Mouse (Mus musculus): ENCODE data around the gene Myef2. TPM values are rescaled to one million over a fixed set of nuclear protein-coding genes. Genes with fewer than 3 reads are reported as not detected.

The Myef2 gene
- polyA plus RNA-seq (2015; fragmentation: Nextera tagmentation; extraction: Ambion mirVana) = 10.1 and 10.5 TPM in 2 replicates

DNA sequence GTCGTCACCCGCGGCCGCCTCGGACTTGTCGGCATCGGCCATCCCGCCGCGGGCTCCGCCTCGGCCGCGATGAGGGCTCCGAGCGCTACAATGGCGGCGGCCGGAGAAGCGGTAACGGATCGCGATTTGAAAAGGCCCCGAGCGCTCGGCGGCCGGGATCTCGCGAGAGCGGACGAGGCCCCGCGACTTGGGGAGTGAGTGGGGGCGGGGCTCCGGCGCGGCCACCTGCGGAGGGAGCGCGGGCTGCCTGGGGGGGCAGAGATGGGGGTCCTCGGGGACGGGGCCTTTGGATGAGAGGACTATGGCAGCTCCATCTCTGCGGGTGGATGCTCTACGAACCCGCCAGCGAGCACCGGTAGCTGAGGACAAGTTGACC is at the start of gene Myef2:
TSS of gene Myef2 (minus strand) at position 185 of the 376 bp plus-strand sequence.
- 3% methylated on average over 31 of the region's 48 CpGs for WGBS (ENCODE audit: insufficient replicate concordance)
- TF ChIP-seq EP300 (IDR thresholded peaks at IDR 0.05; ENCODE audit: low read depth) (peak; percentile 28; the same call in 1 of the 2 replicates), CTCF (IDR thresholded peaks at IDR 0.05; ENCODE audit: low read depth) (no peak)
- peak within 1 kb of the TSS; percentile 84 for H3K4me2 ChIP-seq (ENCODE audit: low read depth, low read length)
- peak within 1 kb of the TSS; percentile 88 for H3K9ac ChIP-seq (replicated peaks)
- H3K9me3 ChIP-seq (ENCODE audit: low read length) = no peaks in the 10 kb centered on the region
- no peaks in the 10 kb centered on the region for H3K27me3 ChIP-seq (ENCODE audit: insufficient read depth, low read length)
- peaks cover 11% of the 10 kb centered on the region for H3K4me1 ChIP-seq (ENCODE audit: insufficient read depth)
- H3K36me3 ChIP-seq (replicated peaks; ENCODE audit: insufficient read depth, low read length) = no peaks in the 10 kb centered on the region
- ATAC-seq (peak; percentile 96), DNase-seq (peak; percentile 90)
- peak within 1 kb of the TSS; percentile 57; the same call in 1 of the 2 replicates for H3K27ac ChIP-seq (ENCODE audit: low read depth)
- peak within 1 kb of the TSS; percentile 75 for H3K4me3 ChIP-seq (ENCODE audit: low read depth, low read length)

DNA sequence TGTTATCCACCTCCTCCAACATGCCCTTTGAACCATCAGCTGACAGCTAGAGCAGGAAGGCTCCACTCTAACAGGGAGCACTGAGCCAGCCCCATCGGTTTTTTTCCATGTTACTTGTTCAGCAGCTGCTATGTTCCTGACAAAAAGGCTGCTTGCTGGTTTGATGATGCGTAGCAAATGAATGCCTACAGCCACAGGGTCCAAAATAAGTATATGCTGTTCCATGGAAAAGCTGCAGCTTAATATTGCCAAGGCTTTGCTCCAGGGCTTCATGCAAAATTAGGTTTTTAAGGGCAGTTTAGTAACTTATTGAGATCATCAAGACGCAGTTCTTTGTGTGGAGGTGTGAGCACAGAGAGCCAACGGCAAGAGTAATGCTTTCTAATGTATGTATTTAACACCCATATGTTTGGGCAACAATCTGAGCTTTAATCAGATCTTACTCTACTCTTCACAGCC is 38.6 kb upstream of the Myef2 start:
- Histone ChIP-seq H3K36me3 (replicated peaks; ENCODE audit: insufficient read depth, low read length) (no peaks in the 10 kb centered on the region), H3K4me2 (ENCODE audit: low read depth, low read length) (no peak overlapping the region), H3K4me3 (ENCODE audit: low read depth, low read length) (no peak overlapping the region), H3K9ac (replicated peaks) (no peak overlapping the region), H3K4me1 (ENCODE audit: insufficient read depth) (no peaks in the 10 kb centered on the region), H3K27ac (ENCODE audit: low read depth) (no peak overlapping the region), H3K27me3 (ENCODE audit: insufficient read depth, low read length) (no peaks in the 10 kb centered on the region), H3K9me3 (ENCODE audit: low read length) (no peaks in the 10 kb centered on the region)
- no peak for ATAC-seq
- no peak for DNase-seq
- no peak for TF ChIP-seq CTCF (IDR thresholded peaks at IDR 0.05; ENCODE audit: low read depth)
- TF ChIP-seq EP300 (IDR thresholded peaks at IDR 0.05; ENCODE audit: low read depth) = no peak
- WGBS (ENCODE audit: insufficient replicate concordance) = 74% methylated on average over 4 of the region's 4 CpGs

DNA sequence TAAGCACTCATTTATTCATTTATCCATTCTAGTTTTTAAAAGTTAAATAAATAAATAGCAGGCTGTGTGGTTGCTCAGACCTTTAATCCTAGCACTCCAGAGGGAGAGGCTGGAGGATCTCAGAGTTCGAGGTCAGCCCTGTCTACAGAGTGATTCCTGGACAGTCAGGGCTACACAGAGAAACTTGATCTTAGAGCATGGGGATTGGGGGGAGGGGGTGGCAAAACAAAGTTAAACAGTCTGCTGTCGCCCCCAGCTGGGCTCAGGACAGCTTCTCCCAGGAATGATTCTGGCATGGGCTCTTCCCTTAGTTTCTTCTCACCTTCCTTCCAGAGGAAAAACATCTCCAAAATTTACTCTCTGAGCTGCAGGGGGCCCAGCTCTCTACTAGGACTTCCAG is 32.0 kb upstream of the Myef2 start:
- no peak overlapping the region for H3K9ac ChIP-seq (replicated peaks)
- DNase-seq (no peak), ATAC-seq (no peak)
- H3K27me3 ChIP-seq (ENCODE audit: insufficient read depth, low read length) = no peaks in the 10 kb centered on the region
- H3K4me2 ChIP-seq (ENCODE audit: low read depth, low read length) = no peak overlapping the region
- TF ChIP-seq CTCF (IDR thresholded peaks at IDR 0.05; ENCODE audit: low read depth) (no peak), EP300 (IDR thresholded peaks at IDR 0.05; ENCODE audit: low read depth) (no peak)
- H3K36me3 ChIP-seq (replicated peaks; ENCODE audit: insufficient read depth, low read length) = no peaks in the 10 kb centered on the region
- no peak overlapping the region for H3K4me3 ChIP-seq (ENCODE audit: low read depth, low read length)
- H3K27ac ChIP-seq (ENCODE audit: low read depth) = no peak overlapping the region
- H3K9me3 ChIP-seq (ENCODE audit: low read length) = no peaks in the 10 kb centered on the region
- 22% methylated on average over 2 of the region's 2 CpGs for WGBS (ENCODE audit: insufficient replicate concordance)
- H3K4me1 ChIP-seq (ENCODE audit: insufficient read depth) = no peaks in the 10 kb centered on the region; the same call in 1 of the 2 replicates

DNA sequence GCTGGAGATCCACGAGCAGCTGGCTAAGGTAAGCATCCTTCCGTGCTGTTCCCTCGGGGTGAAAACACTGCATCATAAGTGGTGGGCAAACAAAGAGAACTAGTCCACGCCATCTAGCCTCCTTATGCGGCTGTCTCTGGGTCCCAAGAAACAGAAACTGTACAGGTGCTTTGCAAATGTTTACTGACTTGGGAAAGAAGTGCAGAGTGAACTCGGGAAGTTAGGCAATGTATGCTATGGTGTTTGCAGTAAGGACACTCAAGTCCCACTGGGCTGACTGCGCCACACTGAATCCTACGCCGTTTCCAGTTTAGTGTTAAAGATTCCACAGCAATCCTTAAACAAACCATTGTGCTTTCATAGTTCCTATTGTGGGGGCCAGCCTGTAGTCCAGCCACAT is 30.8 kb upstream of the Myef2 start:
- no peaks in the 10 kb centered on the region for H3K36me3 ChIP-seq (replicated peaks; ENCODE audit: insufficient read depth, low read length)
- H3K27ac ChIP-seq (ENCODE audit: low read depth) = no peak overlapping the region
- no peak overlapping the region for H3K4me2 ChIP-seq (ENCODE audit: low read depth, low read length)
- WGBS (ENCODE audit: insufficient replicate concordance) = 67% methylated on average over 9 of the region's 9 CpGs
- TF ChIP-seq EP300 (IDR thresholded peaks at IDR 0.05; ENCODE audit: low read depth) (no peak), CTCF (IDR thresholded peaks at IDR 0.05; ENCODE audit: low read depth) (no peak)
- DNase-seq (no peak), ATAC-seq (no peak)
- no peaks in the 10 kb centered on the region for H3K27me3 ChIP-seq (ENCODE audit: insufficient read depth, low read length)
- no peaks in the 10 kb centered on the region; the same call in 1 of the 2 replicates for H3K4me1 ChIP-seq (ENCODE audit: insufficient read depth)
- no peak overlapping the region for H3K4me3 ChIP-seq (ENCODE audit: low read depth, low read length)
- H3K9ac ChIP-seq (replicated peaks) = no peak overlapping the region
- no peaks in the 10 kb centered on the region for H3K9me3 ChIP-seq (ENCODE audit: low read length)

DNA sequence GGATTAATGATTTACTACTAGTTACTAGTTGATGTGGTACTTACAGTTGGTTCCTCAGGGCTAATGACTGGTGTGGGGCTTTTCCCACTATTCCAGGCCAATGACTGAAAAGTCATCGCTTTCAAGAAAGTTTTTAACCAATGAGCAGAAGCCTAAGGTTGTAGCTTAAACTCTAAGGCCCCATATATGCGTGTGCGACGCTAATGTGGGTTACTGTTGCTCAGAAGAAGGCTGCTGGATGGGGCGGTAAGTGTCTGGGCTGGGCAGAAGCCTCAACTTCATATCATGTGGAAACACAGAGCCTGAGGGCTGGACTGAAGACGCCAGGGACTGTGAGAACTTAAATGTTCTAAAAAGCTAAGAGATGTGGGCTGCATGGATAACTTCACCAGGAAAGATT is 28.9 kb upstream of the Myef2 start, which contains the start of gene Slc12a1:
TSS of gene Slc12a1 (plus strand) at position 118 of the 400 bp plus-strand sequence.
- WGBS (ENCODE audit: insufficient replicate concordance) = 77% methylated on average over 6 of the region's 6 CpGs
- Histone ChIP-seq H3K27ac (ENCODE audit: low read depth) (no peak within 1 kb of the TSS), H3K27me3 (ENCODE audit: insufficient read depth, low read length) (no peaks in the 10 kb centered on the region), H3K4me2 (ENCODE audit: low read depth, low read length) (no peak within 1 kb of the TSS), H3K9ac (replicated peaks) (no peak within 1 kb of the TSS), H3K4me3 (ENCODE audit: low read depth, low read length) (no peak within 1 kb of the TSS), H3K4me1 (ENCODE audit: insufficient read depth) (no peaks in the 10 kb centered on the region; the same call in 1 of the 2 replicates), H3K36me3 (replicated peaks; ENCODE audit: insufficient read depth, low read length) (no peaks in the 10 kb centered on the region), H3K9me3 (ENCODE audit: low read length) (no peaks in the 10 kb centered on the region)
- TF ChIP-seq EP300 (IDR thresholded peaks at IDR 0.05; ENCODE audit: low read depth) (no peak), CTCF (IDR thresholded peaks at IDR 0.05; ENCODE audit: low read depth) (no peak)
- ATAC-seq (no peak), DNase-seq (no peak)

DNA sequence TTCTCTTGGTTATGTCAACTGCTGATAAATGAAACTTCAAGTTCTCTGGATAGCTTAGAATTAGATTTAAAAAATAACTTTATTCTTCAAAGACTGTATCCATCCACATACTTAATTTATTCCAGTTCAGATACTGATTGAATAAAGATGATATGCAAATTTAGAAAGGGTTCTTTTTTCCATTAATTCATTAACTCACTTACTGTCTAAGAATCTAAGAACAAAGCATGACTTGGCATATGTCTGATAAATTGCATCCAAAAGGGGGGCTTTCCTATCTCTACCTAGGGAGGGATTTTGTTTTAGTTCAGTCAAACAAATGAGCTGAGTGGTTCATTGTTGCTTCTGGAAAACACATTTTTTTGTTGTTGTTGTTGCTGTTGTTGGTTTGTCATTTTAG is 18.9 kb upstream of the Myef2 start:
- no peak overlapping the region for H3K9ac ChIP-seq (replicated peaks)
- H3K27ac ChIP-seq (ENCODE audit: low read depth) = no peak overlapping the region
- H3K27me3 ChIP-seq (ENCODE audit: insufficient read depth, low read length) = no peaks in the 10 kb centered on the region
- no peaks in the 10 kb centered on the region for H3K36me3 ChIP-seq (replicated peaks; ENCODE audit: insufficient read depth, low read length)
- no peaks in the 10 kb centered on the region for H3K9me3 ChIP-seq (ENCODE audit: low read length)
- TF ChIP-seq EP300 (IDR thresholded peaks at IDR 0.05; ENCODE audit: low read depth) (no peak), CTCF (IDR thresholded peaks at IDR 0.05; ENCODE audit: low read depth) (no peak)
- H3K4me1 ChIP-seq (ENCODE audit: insufficient read depth) = no peaks in the 10 kb centered on the region
- DNase-seq (no peak), ATAC-seq (no peak)
- no peak overlapping the region for H3K4me3 ChIP-seq (ENCODE audit: low read depth, low read length)
- H3K4me2 ChIP-seq (ENCODE audit: low read depth, low read length) = no peak overlapping the region

Measured in liver, postnatal 0 days (tissue).